Mouse (Mus musculus) gastrocnemius, postnatal 4 days (tissue): ENCODE measurements around the gene Shld1. TPM values are rescaled to one million over a fixed set of nuclear protein-coding genes. Genes with fewer than 3 reads are reported as not detected.

Experiments
- DNase-seq, 2 experiments: peaks; one replicate each; pipeline ENCODE4 v3.0.0; 2021 to 2022; ENCODE audit warnings: low spot score in 2 of 2, mixed read lengths in 2 of 2
- total RNA-seq, 2 experiments: library from RNA; stranded (reverse); gene quantifications; 2 replicates each; pipeline ENCODE4 v1.2.3; 2021

The Shld1 gene
- total RNA-seq, 2 experiments from 2014 or later, result 4.4 to 5.6 TPM

GRCm38 (mm10) chr2:132721844-132722243 is 35.1 kb downstream of the Shld1 start:
- no peak for DNase-seq

GRCm38 (mm10) chr2:132723958-132724431 is 37.3 kb downstream of the Shld1 start:
- no peak for DNase-seq

- no peak for DNase-seq
Observed at GRCm38 (mm10) chr2:132724561-132724960, 37.8 kb downstream of the Shld1 start.

GRCm38 (mm10) chr2:132725376-132725905 is 38.7 kb downstream of the Shld1 start:
- DNase-seq, result no peak

- no peak for DNase-seq
Observed at GRCm38 (mm10) chr2:132726156-132726555, 39.4 kb downstream of the Shld1 start.

- no peak for DNase-seq
Observed at GRCm38 (mm10) chr2:132732940-132733339, 46.2 kb downstream of the Shld1 start.

- DNase-seq, result no peak
Observed at GRCm38 (mm10) chr2:132733603-132734573, 47.2 kb downstream of the Shld1 start.

GRCm38 (mm10) chr2:132738816-132739432 is 52.2 kb downstream of the Shld1 start:
- no peak for DNase-seq

GRCm38 (mm10) chr2:132741862-132742347 is 55.2 kb downstream of the Shld1 start:
- no peak for DNase-seq

- no peak for DNase-seq
Observed at GRCm38 (mm10) chr2:132744866-132745265, 58.1 kb downstream of the Shld1 start.

- DNase-seq, result no peak
Observed at GRCm38 (mm10) chr2:132746108-132746507, 59.4 kb downstream of the Shld1 start.

GRCm38 (mm10) chr2:132750726-132751125 is 64.0 kb downstream of the Shld1 start:
- DNase-seq, result no peak

GRCm38 (mm10) chr2:132751141-132752066 is 64.7 kb downstream of the Shld1 start:
- DNase-seq, result no peak

GRCm38 (mm10) chr2:132752398-132752797 is 65.7 kb downstream of the Shld1 start:
- no peak for DNase-seq

- DNase-seq, result no peak
Observed at GRCm38 (mm10) chr2:132753137-132753536, 66.4 kb downstream of the Shld1 start.

- DNase-seq, result no peak
Observed at GRCm38 (mm10) chr2:132757911-132758310, 71.2 kb downstream of the Shld1 start.

GRCm38 (mm10) chr2:132770822-132771221 is 84.1 kb downstream of the Shld1 start:
- DNase-seq, result no peak

GRCm38 (mm10) chr2:132780978-132781377 is 94.2 kb downstream of the Shld1 start, which contains the start of gene Chgb:
Gene Chgb, plus strand, starts transcription at chr2:132781278.
- DNase-seq, result no peak

GRCm38 (mm10) chr2:132781439-132782068 is 94.8 kb downstream of the Shld1 start:
- peak; percentile 81 to 91 for DNase-seq

- DNase-seq, result no peak
Observed at GRCm38 (mm10) chr2:132784039-132784438, 97.3 kb downstream of the Shld1 start.
